Mouse (Mus musculus): ENCODE results near the gene Hhat.

DNA sequence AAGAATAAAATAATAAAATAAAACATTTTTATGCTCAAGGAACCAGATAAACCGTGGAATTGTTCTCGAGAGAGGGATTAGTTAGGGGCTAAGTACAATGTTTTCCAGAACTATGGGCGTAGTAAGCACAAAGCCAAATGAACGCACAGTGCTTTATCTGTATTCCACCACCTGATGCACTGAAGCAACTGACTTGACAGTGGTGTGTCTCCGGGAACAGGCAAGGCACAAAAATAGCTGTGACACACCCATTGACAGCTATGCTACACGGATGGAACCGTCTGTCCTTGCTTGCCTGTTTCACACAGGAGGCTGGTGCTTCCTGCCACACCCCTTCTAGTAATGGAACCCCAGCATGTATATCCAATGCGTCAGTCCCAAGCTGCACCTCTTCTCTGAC, 29.3 kb upstream of the Hhat start:
- TF ChIP-seq USF1 (IDR thresholded peaks at IDR 0.05; ENCODE audit: low read depth) = no peak
- TF ChIP-seq CTCF (IDR thresholded peaks at IDR 0.05; ENCODE audit: control insufficient read depth, insufficient read depth, insufficient read length) = no peak
- TF ChIP-seq CEBPB (IDR thresholded peaks at IDR 0.05; ENCODE audit: low read depth) = no peak
- no peak for TF ChIP-seq MAX (IDR thresholded peaks at IDR 0.05)
